Comparison of ENCODE assay signal across 27 mouse cellular contexts in the genomic region with DNA sequence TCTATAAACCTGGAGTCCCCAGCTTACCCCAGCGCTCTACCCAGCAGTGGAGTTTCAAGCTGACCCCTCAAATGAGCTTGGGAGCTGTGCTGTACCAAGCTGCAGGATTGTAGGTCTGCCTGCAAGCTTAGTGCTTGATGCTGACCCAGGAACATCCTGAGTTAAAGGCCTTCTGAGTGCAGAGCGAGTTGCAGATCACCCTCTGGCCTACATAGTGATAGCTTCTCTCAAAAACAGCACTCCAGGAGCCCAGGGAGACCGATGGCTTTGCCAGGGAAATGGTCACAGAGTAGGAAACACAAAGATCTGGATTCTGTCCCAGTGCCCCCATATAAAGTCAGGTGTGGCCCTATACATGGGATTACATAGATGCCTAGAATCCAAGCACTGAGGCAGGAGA. TPM values are rescaled to one million over a fixed set of nuclear protein-coding genes. Genes with fewer than 3 reads are reported as not detected.
DNase-seq lines count a peak whose midpoint lies in the region; ATAC-seq and TF ChIP-seq lines count a peak whose summit lies in the region.
"Had no signal": no experiment of that assay in that cellular context is flagged by ENCODE, and none has a peak within 500 bp of the region (broad histone marks: within the 10 kb centered on the region; RNA-seq: fewer than 3 reads in every experiment).

No protein-coding gene starts in this region.

- H3K9ac ChIP-seq in intestine, embryonic 16.5 days (ENCODE audit: low read depth, low read length) = no peak overlapping the region
- no peak overlapping the region for H3K9ac ChIP-seq in intestine, postnatal 0 days (ENCODE audit: low read depth, low read length)
- no peak overlapping the region for H3K9ac ChIP-seq in liver, postnatal 0 days (replicated peaks)
- no peak overlapping the region for H3K9ac ChIP-seq in liver, embryonic 11.5 days (ENCODE audit: low read depth, low read length)
- H3K9ac ChIP-seq: embryonic facial prominence, embryonic 13.5 days; embryonic facial prominence, embryonic 15.5 days; forebrain, embryonic 12.5 days had no signal

- H3K4me2 ChIP-seq in intestine, embryonic 16.5 days (ENCODE audit: low read depth, low read length) = no peak overlapping the region
- no peak overlapping the region for H3K4me2 ChIP-seq in intestine, postnatal 0 days (replicated peaks; ENCODE audit: low read depth)
- no peak overlapping the region for H3K4me2 ChIP-seq in liver, postnatal 0 days (ENCODE audit: low read depth, low read length)
- H3K4me2 ChIP-seq in liver, embryonic 11.5 days = no peak overlapping the region
- H3K4me2 ChIP-seq: embryonic facial prominence, embryonic 13.5 days; embryonic facial prominence, embryonic 15.5 days; forebrain, embryonic 12.5 days had no signal

- ATAC-seq in intestine, embryonic 16.5 days = no peak
- ATAC-seq in intestine, postnatal 0 days = no peak
- ATAC-seq in liver, postnatal 0 days = no peak
- no peak for ATAC-seq in liver, embryonic 11.5 days (replicated peaks; ENCODE audit: low FRiP score)
- ATAC-seq: activated CD4-positive, CD25-positive, alpha-beta regulatory T cell, adult 4 months; CD4-positive, CD25-positive, alpha-beta regulatory T cell, adult 4 months; forebrain, embryonic 14.5 days; forebrain, embryonic 16.5 days; Patski had no signal

- 82% methylated on average over 3 of the region's 3 CpGs for WGBS in intestine, embryonic 16.5 days
- WGBS in intestine, postnatal 0 days = 90% methylated on average over 3 of the region's 3 CpGs
- 84% methylated on average over 3 of the region's 3 CpGs for WGBS in liver, postnatal 0 days (ENCODE audit: insufficient replicate concordance)
- 85% methylated on average over 3 of the region's 3 CpGs for WGBS in liver, embryonic 11.5 days
- 78% methylated on average over 3 of the region's 3 CpGs for WGBS in small intestine, adult 2 months

- H3K36me3 ChIP-seq in intestine, embryonic 16.5 days (ENCODE audit: control insufficient read depth, insufficient read depth, low read length) = no peaks in the 10 kb centered on the region
- no peaks in the 10 kb centered on the region for H3K36me3 ChIP-seq in intestine, postnatal 0 days (ENCODE audit: control insufficient read depth, insufficient read depth)
- 0 out of 2 replicates have a peak, but pooled peaks cover 2% of the 10 kb centered on the region for H3K36me3 ChIP-seq in liver, postnatal 0 days (replicated peaks; ENCODE audit: insufficient read depth, low read length)
- no peaks in the 10 kb centered on the region for H3K36me3 ChIP-seq in liver, embryonic 11.5 days (ENCODE audit: control insufficient read depth, insufficient read depth, low read length)
- peaks cover 12% of the 10 kb centered on the region for H3K36me3 ChIP-seq in small intestine, adult 2 months (ENCODE audit: control insufficient read depth, insufficient read depth, low read length)
- H3K36me3 ChIP-seq: embryonic facial prominence, embryonic 13.5 days; embryonic facial prominence, embryonic 15.5 days; forebrain, embryonic 10.5 days; forebrain, embryonic 12.5 days; G1E had no signal

- no peak for TF ChIP-seq CTCF in intestine, postnatal 0 days (IDR thresholded peaks at IDR 0.05; ENCODE audit: low read depth)
- no peak for TF ChIP-seq CTCF in liver, postnatal 0 days (IDR thresholded peaks at IDR 0.05; ENCODE audit: low read depth)
- TF ChIP-seq CTCF in small intestine, adult 2 months (IDR thresholded peaks at IDR 0.05; ENCODE audit: extremely low read depth, insufficient read length, insufficient replicate concordance, low read depth, low read length) = no peak

- TF ChIP-seq EP300 in liver, postnatal 0 days (IDR thresholded peaks at IDR 0.05; ENCODE audit: low read depth) = no peak

- H3K9me3 ChIP-seq in intestine, embryonic 16.5 days (ENCODE audit: control insufficient read depth, low read length) = peaks cover 2% of the 10 kb centered on the region; the same call in 1 of the 2 replicates
- no peaks in the 10 kb centered on the region for H3K9me3 ChIP-seq in intestine, postnatal 0 days (ENCODE audit: control insufficient read depth)
- H3K9me3 ChIP-seq in liver, postnatal 0 days (ENCODE audit: low read length) = no peaks in the 10 kb centered on the region
- no peaks in the 10 kb centered on the region for H3K9me3 ChIP-seq in liver, embryonic 11.5 days (ENCODE audit: control insufficient read depth, low read length)
- H3K9me3 ChIP-seq: embryonic facial prominence, embryonic 13.5 days; embryonic facial prominence, embryonic 15.5 days; forebrain, embryonic 10.5 days; forebrain, embryonic 12.5 days; G1E had no signal

- DNase-seq in liver, postnatal 0 days = no peak
- DNase-seq in liver, embryonic 11.5 days (ENCODE audit: low spot score) = no peak
- no peak for DNase-seq in layer of hippocampus, adult 18-20 months (ENCODE audit: low spot score in 2 of 2)
- DNase-seq: adrenal gland, adult 2 months; adrenal gland, postnatal 10 days; adrenal gland, postnatal 25 days; B cell, adult 2 months; cerebellum, adult 11-12 months; cerebellum, adult 9-10 months; cerebellum, postnatal 14 days; cerebellum, postnatal 36 days; embryo, embryonic 11 days had no signal

- peak overlapping the region; percentile 80 for H3K27ac ChIP-seq in intestine, embryonic 16.5 days (ENCODE audit: low read length)
- no peak overlapping the region; the same call in 1 of the 2 replicates for H3K27ac ChIP-seq in intestine, postnatal 0 days (ENCODE audit: low read depth, low read length)
- peak overlapping the region; percentile 35; the same call in 1 of the 2 replicates for H3K27ac ChIP-seq in liver, postnatal 0 days (ENCODE audit: low read depth)
- no peak overlapping the region for H3K27ac ChIP-seq in liver, embryonic 11.5 days (ENCODE audit: low read depth, low read length)
- H3K27ac ChIP-seq in small intestine, adult 2 months (ENCODE audit: insufficient read depth, low read depth, low read length) = peak overlapping the region; percentile 86; the same call in 1 of the 2 replicates
- H3K27ac ChIP-seq: embryonic facial prominence, embryonic 13.5 days; embryonic facial prominence, embryonic 15.5 days; forebrain, embryonic 10.5 days; forebrain, embryonic 12.5 days had no signal

- no peak overlapping the region for H3K4me3 ChIP-seq in intestine, embryonic 16.5 days (ENCODE audit: low read length)
- H3K4me3 ChIP-seq in intestine, postnatal 0 days (ENCODE audit: low read depth, low read length) = no peak overlapping the region
- H3K4me3 ChIP-seq in liver, postnatal 0 days (ENCODE audit: low read depth, low read length) = no peak overlapping the region
- no peak overlapping the region for H3K4me3 ChIP-seq in liver, embryonic 11.5 days (ENCODE audit: low read depth, low read length)
- no peak overlapping the region for H3K4me3 ChIP-seq in small intestine, adult 2 months (ENCODE audit: low read depth, low read length)
- H3K4me3 ChIP-seq: embryonic facial prominence, embryonic 13.5 days; embryonic facial prominence, embryonic 15.5 days; erythroblast, embryonic 14.5 days; forebrain, embryonic 10.5 days; forebrain, embryonic 12.5 days had no signal

- H3K27me3 ChIP-seq in intestine, embryonic 16.5 days (replicated peaks; ENCODE audit: control insufficient read depth, insufficient read depth, low read length) = no peaks in the 10 kb centered on the region
- H3K27me3 ChIP-seq in intestine, postnatal 0 days (replicated peaks; ENCODE audit: control insufficient read depth, insufficient read depth, low read length) = no peaks in the 10 kb centered on the region
- no peaks in the 10 kb centered on the region for H3K27me3 ChIP-seq in liver, postnatal 0 days (ENCODE audit: insufficient read depth, low read length)
- no peaks in the 10 kb centered on the region for H3K27me3 ChIP-seq in liver, embryonic 11.5 days (replicated peaks; ENCODE audit: control insufficient read depth, insufficient read depth, low read length)
- no peaks in the 10 kb centered on the region for H3K27me3 ChIP-seq in small intestine, adult 2 months (ENCODE audit: control insufficient read depth, insufficient read depth, low read length)
- H3K27me3 ChIP-seq: CH12.LX; embryonic facial prominence, embryonic 13.5 days; embryonic facial prominence, embryonic 15.5 days; forebrain, embryonic 12.5 days; Patski had no signal

- no peaks in the 10 kb centered on the region; the same call in 1 of the 2 replicates for H3K4me1 ChIP-seq in intestine, embryonic 16.5 days (ENCODE audit: control insufficient read depth, insufficient read depth, low read length)
- 0 out of 2 replicates have a peak, but pooled peaks cover 4% of the 10 kb centered on the region for H3K4me1 ChIP-seq in intestine, postnatal 0 days (replicated peaks; ENCODE audit: control insufficient read depth, insufficient read depth, low read length)
- peaks cover 36% of the 10 kb centered on the region for H3K4me1 ChIP-seq in liver, postnatal 0 days (ENCODE audit: insufficient read depth)
- no peaks in the 10 kb centered on the region for H3K4me1 ChIP-seq in liver, embryonic 11.5 days (replicated peaks; ENCODE audit: control insufficient read depth, insufficient read depth, low read length)
- H3K4me1 ChIP-seq in small intestine, adult 2 months (ENCODE audit: control insufficient read depth, insufficient read depth, insufficient read length, low read length) = peaks cover 52% of the 10 kb centered on the region
- H3K4me1 ChIP-seq: embryonic facial prominence, embryonic 13.5 days; embryonic facial prominence, embryonic 15.5 days; forebrain, embryonic 12.5 days had no signal

- no peak for TF ChIP-seq POLR2A in small intestine, adult 2 months (IDR thresholded peaks at IDR 0.05; ENCODE audit: low read depth, low read length)

RNA-seq across cellular contexts. Expression of gene Adipor2, which starts 6.0 kb away (rescaled TPM):
- 127 and 148 TPM in 2 replicates for polyA plus RNA-seq in intestine, embryonic 16.5 days (2015; fragmentation: Nextera tagmentation; extraction: Ambion mirVana)
- polyA plus RNA-seq in intestine, postnatal 0 days (2015; fragmentation: Nextera tagmentation; extraction: Ambion mirVana) = 106 and 124 TPM in 2 replicates
- polyA plus RNA-seq in liver, postnatal 0 days (2015; fragmentation: Nextera tagmentation; extraction: Ambion mirVana) = 53.9 and 58.6 TPM in 2 replicates
- polyA plus RNA-seq in liver, embryonic 11.5 days (2014; fragmentation: Nextera tagmentation; extraction: Ambion mirVana) = 15.8 and 16.5 TPM in 2 replicates
- polyA plus RNA-seq in small intestine, adult 2 months (2012; rRNA removed) = 43.4 and 112 TPM in 2 replicates
- total RNA-seq in layer of hippocampus, adult 18-20 months (2021) = 10 to 100 TPM; 47.1 to 50.6 TPM

Comparison
In these comparisons a context has a peak if more than half of its experiments do, and no peak if none do; other contexts are left out.
1. H3K27ac ChIP-seq: peak in intestine, embryonic 16.5 days (single experiment), liver, postnatal 0 days (single experiment) and small intestine, adult 2 months (single experiment); none in intestine, postnatal 0 days (single experiment) and liver, embryonic 11.5 days (single experiment).